Mouse (Mus musculus) liver, adult 2 months (tissue): Measurements from ENCODE around the gene Olfr922.

Experiments
- CTCF ChIP-seq: fragments of 200-500 bp; IDR thresholded peaks from 2 replicates; pipeline ENCODE4 v1.5.1; 2011; ENCODE audit warnings: low read depth, low read length, control low read depth
- POLR2A ChIP-seq: fragments of 200-500 bp; IDR thresholded peaks from 2 replicates; pipeline ENCODE4 v1.6.1; 2011; ENCODE audit warnings: low read length, control low read depth; ENCODE audit not compliant: insufficient read depth; ENCODE audit errors: extremely low read depth

DNA sequence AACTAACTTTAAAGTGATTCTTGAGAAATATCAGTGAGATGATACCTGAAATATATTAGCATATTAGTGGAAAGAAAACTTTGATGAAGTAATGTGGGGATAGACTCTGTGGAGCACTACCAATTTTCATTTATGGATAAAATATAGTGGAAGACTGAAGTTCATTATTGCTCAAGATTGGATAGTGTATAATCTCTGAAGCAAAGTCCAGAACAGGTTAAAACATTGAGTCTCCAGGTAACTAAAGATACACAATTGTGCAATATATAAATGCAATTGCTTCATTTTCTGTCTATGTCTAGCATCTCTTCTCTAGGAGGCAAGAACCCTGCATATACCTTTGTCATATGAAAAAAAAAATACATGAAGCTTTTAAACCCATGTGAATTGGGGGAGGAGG is 41.6 kb upstream of the Olfr922 start, which contains the start of gene Olfr921:
- TF ChIP-seq CTCF (no peak), POLR2A (no peak)
